Comparison of ENCODE assay signal across 12 mouse cellular contexts in genomic region chr6:97175716-97176115, GRCm38 (mm10). TPM values are rescaled to one million over a fixed set of nuclear protein-coding genes. Genes with fewer than 3 reads are reported as not detected.
DNase-seq lines count a peak whose midpoint lies in the region; ATAC-seq and TF ChIP-seq lines count a peak whose summit lies in the region.
"Had no signal": no experiment of that assay in that cellular context is flagged by ENCODE, and none has a peak within 500 bp of the region (broad histone marks: within the 10 kb centered on the region; RNA-seq: fewer than 3 reads in every experiment).

No protein-coding gene starts in this region.

- 48% methylated on average over 11 of the region's 11 CpGs for WGBS in liver, embryonic 16.5 days (ENCODE audit: insufficient replicate concordance)
- 67% methylated on average over 11 of the region's 11 CpGs for WGBS in intestine, postnatal 0 days

- H3K4me3 ChIP-seq in liver, embryonic 16.5 days (ENCODE audit: low read depth, low read length): no peak overlapping the region
- H3K4me3 ChIP-seq in intestine, postnatal 0 days (ENCODE audit: low read depth, low read length): no peak overlapping the region
- H3K4me3 ChIP-seq: intestine, embryonic 15.5 days; neural tube, embryonic 13.5 days had no signal

- DNase-seq in heart, adult 11 months: peak; percentile 90
- DNase-seq in heart, adult 9 months (ENCODE audit: low spot score in 2 of 2): no peak
- DNase-seq in 416B (ENCODE audit: low read depth): peak; percentile 66
- DNase-seq in kidney, adult 9 months: peak; percentile 70
- DNase-seq in gastrocnemius, adult 18-20 months (ENCODE audit: low spot score): no peak
- DNase-seq in gastrocnemius, adult 8-10 months (ENCODE audit: low spot score in 2 of 2): no peak
- DNase-seq: cerebellum, postnatal 14 days; thymus, postnatal 4 days had no signal

- H3K4me2 ChIP-seq in liver, embryonic 16.5 days (ENCODE audit: low read depth, low read length): 0 out of 2 replicates have a peak overlapping the region, but pooled peaks have one; percentile 9
- H3K4me2 ChIP-seq in intestine, postnatal 0 days (replicated peaks; ENCODE audit: low read depth): no peak overlapping the region
- H3K4me2 ChIP-seq: intestine, embryonic 15.5 days; neural tube, embryonic 13.5 days had no signal

- TF ChIP-seq CTCF in intestine, postnatal 0 days (IDR thresholded peaks at IDR 0.05; ENCODE audit: low read depth): no peak

- ATAC-seq in liver, embryonic 16.5 days (ENCODE audit: low read depth): no peak
- no peak for ATAC-seq in intestine, postnatal 0 days
- ATAC-seq: intestine, embryonic 15.5 days had no signal

- H3K36me3 ChIP-seq in liver, embryonic 16.5 days (ENCODE audit: control insufficient read depth, insufficient read depth): peaks cover 21% of the 10 kb centered on the region
- peaks cover 24% of the 10 kb centered on the region for H3K36me3 ChIP-seq in intestine, postnatal 0 days (ENCODE audit: control insufficient read depth, insufficient read depth)

- H3K27me3 ChIP-seq in liver, embryonic 16.5 days (ENCODE audit: control insufficient read depth, insufficient read depth, low read depth, low read length): no peaks in the 10 kb centered on the region
- H3K27me3 ChIP-seq in intestine, postnatal 0 days (replicated peaks; ENCODE audit: control insufficient read depth, insufficient read depth, low read length): no peaks in the 10 kb centered on the region
- H3K27me3 ChIP-seq: intestine, embryonic 15.5 days; neural tube, embryonic 13.5 days had no signal

- no peak overlapping the region for H3K27ac ChIP-seq in liver, embryonic 16.5 days (ENCODE audit: low read length)
- H3K27ac ChIP-seq in intestine, postnatal 0 days (ENCODE audit: low read depth, low read length): no peak overlapping the region
- H3K27ac ChIP-seq: intestine, embryonic 15.5 days; neural tube, embryonic 13.5 days had no signal

- peaks cover 22% of the 10 kb centered on the region for H3K4me1 ChIP-seq in liver, embryonic 16.5 days (ENCODE audit: control insufficient read depth, low read depth, low read length)
- peaks cover 3% of the 10 kb centered on the region; the same call in 1 of the 2 replicates for H3K4me1 ChIP-seq in intestine, postnatal 0 days (replicated peaks; ENCODE audit: control insufficient read depth, insufficient read depth, low read length)

- H3K9me3 ChIP-seq in liver, embryonic 16.5 days (replicated peaks; ENCODE audit: control insufficient read depth, low read length): no peaks in the 10 kb centered on the region
- H3K9me3 ChIP-seq in intestine, postnatal 0 days (ENCODE audit: control insufficient read depth): no peaks in the 10 kb centered on the region
- H3K9me3 ChIP-seq: intestine, embryonic 15.5 days; neural tube, embryonic 13.5 days had no signal

- H3K9ac ChIP-seq in liver, embryonic 16.5 days (ENCODE audit: low read depth, low read length): no peak overlapping the region
- no peak overlapping the region for H3K9ac ChIP-seq in intestine, postnatal 0 days (ENCODE audit: low read depth, low read length)
- H3K9ac ChIP-seq: intestine, embryonic 15.5 days; neural tube, embryonic 13.5 days had no signal

RNA-seq across cellular contexts. Expression of gene Tmf1, which starts 3.2 kb away (rescaled TPM):
- 10.5 and 14.5 TPM in 2 replicates for polyA plus RNA-seq in liver, embryonic 16.5 days (2015; fragmentation: Nextera tagmentation; extraction: Ambion mirVana)
- polyA plus RNA-seq in intestine, postnatal 0 days (2015; fragmentation: Nextera tagmentation; extraction: Ambion mirVana): 42.1 and 46.0 TPM in 2 replicates
- total RNA-seq in gastrocnemius, adult 18-20 months (2021): 10 to 100 TPM; 54.6 to 55.4 TPM
- total RNA-seq in gastrocnemius, adult 8-10 months (2022): 10 to 100 TPM; 51.1 to 58.5 (median 55.7) TPM

RNA-seq across cellular contexts. Expression of gene Eogt, which starts 26.7 kb away (rescaled TPM):
- 1.8 and 2.1 TPM in 2 replicates for polyA plus RNA-seq in liver, embryonic 16.5 days (2015; fragmentation: Nextera tagmentation; extraction: Ambion mirVana)
- polyA plus RNA-seq in intestine, postnatal 0 days (2015; fragmentation: Nextera tagmentation; extraction: Ambion mirVana): 4.3 and 4.5 TPM in 2 replicates
- 1 to 10 TPM; 4.4 to 9.2 TPM for total RNA-seq in gastrocnemius, adult 18-20 months (2021)
- 1 to 10 TPM; 3.4 to 4.4 (median 3.8) TPM for total RNA-seq in gastrocnemius, adult 8-10 months (2022)

RNA-seq across cellular contexts. Expression of gene Uba3, which starts 29.7 kb away (rescaled TPM):
- 19.6 and 24.5 TPM in 2 replicates for polyA plus RNA-seq in liver, embryonic 16.5 days (2015; fragmentation: Nextera tagmentation; extraction: Ambion mirVana)
- polyA plus RNA-seq in intestine, postnatal 0 days (2015; fragmentation: Nextera tagmentation; extraction: Ambion mirVana): 28.4 and 28.5 TPM in 2 replicates
- total RNA-seq in gastrocnemius, adult 18-20 months (2021): 10 to 100 TPM; 30.3 to 39.0 TPM
- 10 to 100 TPM; 33.7 to 36.2 (median 33.7) TPM for total RNA-seq in gastrocnemius, adult 8-10 months (2022)

RNA-seq across cellular contexts. Expression of gene Arl6ip5, which starts 34.8 kb away (rescaled TPM):
- 34.6 and 35.7 TPM in 2 replicates for polyA plus RNA-seq in liver, embryonic 16.5 days (2015; fragmentation: Nextera tagmentation; extraction: Ambion mirVana)
- 71.4 and 73.4 TPM in 2 replicates for polyA plus RNA-seq in intestine, postnatal 0 days (2015; fragmentation: Nextera tagmentation; extraction: Ambion mirVana)
- 100 to 1,000 TPM; 130 to 155 TPM for total RNA-seq in gastrocnemius, adult 18-20 months (2021)
- total RNA-seq in gastrocnemius, adult 8-10 months (2022): 100 to 1,000 TPM; 135 to 157 (median 140) TPM

Comparison
In these comparisons a context has a peak if more than half of its experiments do, and no peak if none do; other contexts are left out.
1. DNase-seq: peak in heart, adult 11 months (single experiment), 416B (single experiment) and kidney, adult 9 months (single experiment); none in heart, adult 9 months (0 of 2), gastrocnemius, adult 18-20 months (single experiment) and gastrocnemius, adult 8-10 months (0 of 2).